Mouse (Mus musculus): ENCODE measurements at regions not wholly inside any gene's neighbourhood (a gene's known extent, or its start where the extent isn't known, plus 50 kb on each side); places are given as distances from the start of the nearest gene placed in this dataset.

DNA sequence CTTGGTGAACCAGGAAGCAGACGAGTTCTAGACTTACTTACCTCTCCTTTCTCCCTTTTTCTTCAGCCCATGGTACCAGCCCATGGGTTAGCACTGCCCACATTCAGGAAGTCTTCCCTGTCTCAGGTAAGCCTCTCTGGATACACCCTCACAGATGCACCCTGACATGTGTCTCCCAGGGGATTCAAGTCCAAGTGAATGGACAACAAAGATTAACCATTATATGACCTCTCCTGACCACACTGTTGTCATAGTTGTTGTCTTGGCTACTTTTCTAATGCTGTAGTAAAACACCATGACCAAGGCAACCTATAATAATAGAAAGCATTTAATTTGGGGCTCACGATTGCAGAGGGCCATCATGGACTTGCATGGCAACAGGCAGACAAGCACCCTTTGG lies 98.8 kb upstream of the Vash1 start:
- DNase-seq (ENCODE audit: low read depth, low spot score): no peak

DNA sequence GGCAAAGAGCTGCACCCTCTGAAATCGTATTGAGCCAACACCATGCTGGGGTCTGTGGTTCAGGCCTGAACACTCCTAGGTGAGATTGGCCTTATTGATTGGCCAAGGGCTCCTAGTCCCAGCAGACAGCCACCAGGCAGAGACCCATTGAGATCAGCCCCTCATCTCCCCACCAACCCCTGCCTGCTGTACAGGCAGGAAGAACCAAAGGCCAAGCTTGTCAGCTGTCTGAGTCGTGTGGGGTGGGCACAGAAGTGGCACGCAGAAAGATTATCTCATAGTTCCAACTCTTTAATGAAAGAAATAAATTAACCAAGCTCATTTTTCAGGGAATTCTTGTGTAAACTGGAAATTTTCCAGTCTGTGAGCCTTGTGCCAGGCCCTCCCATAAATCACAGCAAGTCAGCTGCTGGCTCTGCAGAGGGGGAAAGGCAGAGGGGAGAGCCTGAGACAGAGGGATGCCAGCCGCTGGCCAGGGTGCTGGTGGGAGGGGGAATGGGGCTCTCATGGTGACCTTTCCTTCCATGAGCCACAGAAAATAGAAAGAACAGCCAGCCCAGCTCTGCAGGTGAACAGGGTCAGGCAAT lies 98.3 kb upstream of the Vash1 start:
- no peak for DNase-seq (ENCODE audit: low read depth, low spot score)

DNA sequence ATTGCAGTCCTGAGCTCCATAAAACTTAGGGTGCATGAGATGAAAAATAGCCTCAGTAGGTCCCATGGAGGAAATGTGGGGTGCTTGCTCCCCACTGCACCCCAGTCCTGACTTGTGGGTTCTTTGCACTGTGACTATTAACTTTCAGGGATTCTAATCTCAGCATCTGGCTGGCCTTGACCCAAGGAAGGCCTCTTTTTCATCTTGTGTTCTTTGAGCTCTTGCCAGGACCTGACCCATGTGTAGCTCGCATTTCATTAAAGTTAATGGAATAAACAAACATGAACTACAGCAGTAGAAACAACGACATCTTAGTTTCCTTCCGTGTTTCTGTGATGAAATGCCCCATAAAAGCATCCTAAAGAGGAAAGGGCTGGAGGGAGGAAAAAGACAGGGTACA lies 96.4 kb upstream of the Vash1 start:
- DNase-seq (ENCODE audit: low read depth, low spot score): no peak

DNA sequence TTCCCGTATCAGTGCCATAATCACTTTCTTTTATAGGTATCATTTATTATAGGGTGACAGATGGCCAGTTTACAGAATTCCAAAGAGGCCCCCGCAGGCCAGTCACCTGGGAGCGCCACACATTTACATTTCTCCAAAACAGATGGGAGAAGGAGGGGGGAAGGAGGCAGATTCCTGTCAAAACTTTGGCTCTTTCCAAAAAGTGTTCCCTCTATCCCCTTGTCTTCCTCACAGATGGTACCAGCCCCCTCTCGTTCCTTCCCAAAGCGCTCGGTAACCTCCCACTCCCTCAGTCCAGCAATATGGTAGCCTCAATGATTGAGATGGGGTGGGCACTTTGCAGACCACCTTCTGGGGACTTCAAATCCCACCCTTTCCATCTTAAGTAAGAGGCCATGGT lies 90.5 kb upstream of the Vash1 start:
- no peak for DNase-seq (ENCODE audit: low read depth, low spot score)

DNA sequence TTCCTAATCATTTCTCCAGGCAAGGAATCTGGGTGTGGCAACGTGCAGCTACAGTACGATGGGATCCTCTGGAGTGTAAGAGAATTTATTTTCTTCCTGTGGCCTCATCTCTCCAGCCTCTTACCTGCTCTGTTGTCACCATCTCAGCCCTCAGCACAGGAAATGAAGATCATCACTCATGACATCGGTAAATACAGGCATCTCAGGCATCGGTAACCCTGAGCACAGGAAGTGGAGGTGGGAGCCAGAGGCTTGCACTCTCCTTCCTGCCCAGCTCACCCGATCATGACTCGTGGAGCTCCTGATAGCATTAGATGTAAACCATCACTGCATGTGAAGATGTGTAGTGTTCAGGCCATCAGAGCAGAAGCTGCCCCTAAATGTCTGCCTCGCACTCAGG lies 86.0 kb upstream of the Vash1 start:
- peak; percentile 37 for DNase-seq (ENCODE audit: low read depth, low spot score)

DNA sequence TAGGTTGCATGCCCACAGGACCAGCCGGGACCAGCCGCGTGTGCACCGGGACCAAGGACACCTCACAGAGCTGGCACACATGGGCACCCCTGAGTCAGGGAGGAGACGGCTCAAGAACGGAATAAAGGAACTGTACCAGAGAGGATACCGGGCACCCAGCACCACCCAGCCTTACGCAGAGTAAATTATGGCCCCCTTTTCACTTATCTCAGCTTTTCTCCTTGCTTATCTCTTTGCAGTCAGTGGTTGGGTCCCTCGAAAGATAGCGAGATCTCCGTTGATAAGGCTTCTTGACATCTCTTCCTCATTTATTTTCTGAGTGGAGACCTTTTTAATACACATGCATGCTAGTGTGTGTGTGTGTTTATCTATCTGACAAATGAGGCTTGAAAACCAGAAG lies 83.9 kb upstream of the Vash1 start:
- DNase-seq (ENCODE audit: low read depth, low spot score): no peak

DNA sequence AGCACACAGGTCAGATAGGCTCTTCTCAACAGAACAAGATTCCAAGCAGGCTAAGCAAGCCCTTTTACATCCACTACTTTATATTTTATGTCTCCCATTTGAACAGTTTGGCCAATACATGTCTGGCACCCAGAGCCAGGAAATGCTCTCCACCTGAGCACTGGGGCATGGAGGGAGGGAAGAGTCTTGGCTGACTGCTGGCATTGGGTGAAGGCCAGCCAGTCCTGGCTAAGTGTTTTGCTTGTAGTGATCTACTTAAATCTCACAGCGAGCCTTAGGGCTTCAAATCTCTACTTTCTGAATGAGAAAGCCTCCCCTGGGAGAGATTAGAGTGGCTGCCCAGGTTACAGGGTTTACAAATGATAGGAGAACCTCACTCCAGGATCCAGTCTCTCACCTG lies 78.5 kb upstream of the Vash1 start:
- no peak for DNase-seq (ENCODE audit: low read depth, low spot score)

DNA sequence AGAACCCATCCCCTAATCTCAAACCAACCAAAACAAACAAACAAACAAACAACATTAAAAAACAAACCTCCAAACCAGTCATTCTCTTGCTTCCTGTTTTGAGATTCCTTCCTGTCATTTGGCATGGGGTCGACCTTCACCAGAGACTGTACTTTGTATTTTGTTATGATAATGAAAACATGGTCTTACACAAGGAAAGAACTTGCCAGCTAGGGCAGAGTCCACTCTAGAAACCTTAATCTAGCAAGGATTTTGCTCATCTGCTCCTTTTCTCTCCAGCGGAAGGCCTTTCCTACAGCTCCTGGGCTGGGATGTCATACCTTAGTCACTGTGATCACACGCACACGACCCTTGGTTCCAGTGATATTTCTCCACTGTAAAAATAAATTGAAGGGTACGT lies 75.0 kb upstream of the Vash1 start:
- DNase-seq (ENCODE audit: low read depth, low spot score): no peak

DNA sequence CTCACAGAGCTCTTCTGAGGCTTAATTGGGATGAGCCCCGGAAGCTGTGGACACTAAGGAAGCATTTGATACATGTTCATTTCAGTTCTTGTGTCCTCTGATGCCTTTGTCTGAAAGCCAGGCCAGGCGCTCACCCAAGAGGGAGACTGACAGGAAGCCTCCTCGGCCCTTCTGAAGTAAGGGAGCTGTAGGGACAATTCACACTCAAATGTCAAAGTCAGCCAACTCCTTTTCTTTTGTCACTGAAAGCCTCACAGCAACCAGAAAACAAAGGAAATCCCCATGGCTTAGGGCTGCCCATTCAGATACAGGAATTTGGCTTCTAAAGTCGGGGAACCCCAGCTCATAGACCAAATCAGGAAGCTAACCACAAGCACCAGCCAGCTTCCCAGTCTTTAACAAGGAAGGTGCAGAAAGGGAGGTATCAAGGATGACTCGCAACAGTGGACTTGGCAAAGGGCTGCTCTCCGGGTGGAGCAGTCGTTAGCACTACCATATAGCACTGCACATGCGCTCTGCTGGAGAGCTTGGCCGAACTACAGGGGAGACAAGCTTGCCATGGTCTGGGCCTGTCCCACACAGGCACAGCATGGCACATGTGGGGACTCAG lies 66.0 kb upstream of the Vash1 start:
- DNase-seq (ENCODE audit: low read depth, low spot score): no peak

DNA sequence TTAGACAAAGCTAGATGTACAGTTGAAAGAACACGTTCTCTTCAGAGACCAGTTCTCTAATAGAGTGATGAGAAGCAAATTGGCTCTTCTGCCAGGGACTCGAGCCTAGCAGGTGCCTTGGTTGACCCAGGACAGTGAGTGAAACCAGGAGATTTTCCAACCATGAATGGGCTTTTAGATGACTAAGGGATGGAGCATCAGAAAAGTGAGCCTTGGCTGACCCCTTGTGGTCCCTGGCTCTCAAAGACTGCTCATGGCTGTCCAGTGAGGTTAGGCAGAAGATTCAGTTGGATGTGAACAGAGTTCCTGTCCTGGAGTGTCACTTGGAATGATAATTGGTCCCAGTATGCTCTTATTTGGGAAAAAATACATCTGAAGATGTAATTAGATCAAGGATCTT lies 64.3 kb upstream of the Vash1 start:
- DNase-seq (ENCODE audit: low read depth, low spot score): no peak

DNA sequence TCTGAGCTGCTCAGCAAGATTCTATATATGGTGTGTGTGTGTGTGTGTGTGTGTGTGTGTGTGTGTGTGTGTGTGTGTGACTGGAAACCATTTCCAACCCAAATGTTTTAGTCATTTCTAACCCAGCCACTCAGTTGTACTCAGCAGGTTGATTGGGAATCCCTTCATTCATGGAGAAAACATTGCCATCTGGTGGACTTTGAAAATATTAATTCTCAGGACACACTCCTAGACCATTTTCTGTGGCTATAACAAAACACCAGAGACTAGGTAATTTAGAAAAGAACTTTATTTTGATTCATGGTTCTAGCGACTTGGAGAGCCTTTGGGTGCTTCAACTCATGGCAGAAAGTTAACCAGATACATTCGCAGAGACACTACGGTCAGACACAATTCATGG lies 62.2 kb upstream of the Vash1 start:
- DNase-seq (ENCODE audit: low read depth, low spot score): no peak

DNA sequence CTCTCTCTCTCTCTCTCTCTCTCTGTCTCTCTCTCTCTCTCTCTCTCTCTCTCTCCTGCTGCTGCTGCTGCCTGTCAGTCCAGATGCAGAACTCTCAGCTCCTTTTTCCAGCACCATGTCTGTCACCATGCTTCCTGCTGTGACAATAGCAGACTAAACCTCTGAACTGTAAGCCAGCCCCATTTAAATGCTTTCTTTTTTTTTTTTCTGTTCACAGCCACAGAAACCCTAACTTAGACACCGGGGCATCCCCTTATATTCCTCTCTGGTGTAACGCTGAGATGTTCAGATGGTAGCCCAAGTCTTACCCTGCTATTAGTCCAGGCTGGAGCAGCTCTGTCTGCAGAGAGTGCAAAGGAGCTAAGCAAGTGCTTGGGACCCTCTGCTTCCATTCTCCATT lies 54.3 kb upstream of the Vash1 start:
- DNase-seq (ENCODE audit: low read depth, low spot score): no peak

DNA sequence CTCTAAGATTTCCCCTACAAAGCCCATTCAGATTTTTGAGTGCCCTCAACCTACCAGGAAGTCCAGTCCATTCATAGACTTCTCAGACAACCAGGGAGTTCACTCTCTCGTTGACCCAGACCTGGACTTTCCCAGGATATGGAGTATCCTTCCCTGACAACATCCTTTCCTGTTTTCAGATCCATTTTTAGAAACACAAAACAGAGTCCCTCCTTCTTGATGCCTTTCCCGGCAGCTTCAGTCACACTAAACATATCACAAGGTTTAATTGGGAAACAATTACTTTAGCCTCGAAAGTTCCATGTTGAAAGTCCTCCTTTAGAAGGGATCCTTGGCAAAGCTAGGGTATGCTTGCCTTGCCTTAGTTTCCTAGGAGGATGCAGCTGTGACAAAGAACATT lies 51.8 kb upstream of the Vash1 start:
- DNase-seq (ENCODE audit: low read depth, low spot score): no peak

DNA sequence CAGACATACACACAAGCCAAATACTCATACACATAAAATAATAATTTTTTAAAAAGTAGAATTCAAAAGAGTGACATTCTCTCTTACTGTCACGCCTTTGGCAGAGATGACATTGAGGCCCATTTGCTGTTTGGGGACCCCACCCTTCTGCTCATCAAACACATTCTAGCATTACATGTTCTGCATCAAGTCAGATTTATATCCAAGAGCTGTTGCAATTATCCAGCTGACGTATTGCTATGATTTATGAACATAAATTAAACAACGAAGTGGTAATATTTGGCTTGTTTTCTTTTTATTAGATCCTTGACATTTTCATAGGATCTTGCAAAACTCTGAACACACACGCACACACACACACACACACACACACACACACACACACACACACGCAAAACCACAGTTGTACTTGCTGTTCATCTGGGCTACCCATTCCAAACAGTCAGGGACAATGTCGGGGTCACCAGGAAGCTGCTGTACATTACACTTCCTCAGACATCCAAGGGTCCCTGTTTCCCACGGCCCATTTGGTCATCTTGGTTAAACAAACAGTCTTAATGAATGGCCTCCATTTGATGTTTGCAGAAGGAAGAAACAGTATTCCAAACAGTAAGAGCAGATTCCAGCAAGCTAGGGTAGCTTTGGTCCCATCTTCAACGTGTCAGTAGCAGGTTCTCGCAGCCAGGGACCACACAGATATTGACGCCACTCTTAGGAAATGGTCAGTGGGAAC lies 50.3 kb upstream of the Vash1 start:
- no peak for DNase-seq (ENCODE audit: low read depth, low spot score)
